Mouse (Mus musculus) C2C12 (cell line): Measurements from ENCODE around the gene Fcrls. TPM values are rescaled to one million over a fixed set of nuclear protein-coding genes. Genes with fewer than 3 reads are reported as not detected.

Experiments used
- H3K27me3 ChIP-seq: one replicate; pipeline ENCODE4 v1.6.1; 2011; ENCODE audit not compliant: control insufficient read depth, insufficient read depth, insufficient read length
- H3K36me3 ChIP-seq: one replicate; pipeline ENCODE4 v1.6.1; 2011; ENCODE audit not compliant: control insufficient read depth, insufficient read depth
- H3K4me3 ChIP-seq: one replicate; pipeline ENCODE4 v1.5.1; 2011; ENCODE audit warnings: mild to moderate bottlenecking, control low read depth; ENCODE audit not compliant: poor library complexity, insufficient read depth, severe bottlenecking
- H3K79me2 ChIP-seq: one replicate; pipeline ENCODE4 v1.6.1; 2011; ENCODE audit not compliant: control insufficient read depth, insufficient read depth
- H3K79me3 ChIP-seq: one replicate; pipeline ENCODE4 v1.6.1; 2011; ENCODE audit warnings: low read depth, control low read depth
- H3ac ChIP-seq: one replicate; pipeline ENCODE3; 2011; ENCODE audit warnings: low read depth; ENCODE audit not compliant: control insufficient read depth, insufficient read length
- CEBPB ChIP-seq: IDR thresholded peaks from one replicate; pipeline ENCODE4 v1.6.1; 2011; ENCODE audit warnings: low read depth, mild to moderate bottlenecking, control low read depth, moderate library complexity
- CTCF ChIP-seq: IDR thresholded peaks from one replicate; pipeline ENCODE4 v1.5.1; 2011; ENCODE audit not compliant: control insufficient read depth, insufficient read depth, insufficient read length
- FOSL1 ChIP-seq: IDR thresholded peaks from one replicate; pipeline ENCODE4 v1.8.0; 2011; ENCODE audit warnings: mild to moderate bottlenecking, low read length; ENCODE audit not compliant: poor library complexity, insufficient read depth, severe bottlenecking
- MAX ChIP-seq: IDR thresholded peaks from one replicate; pipeline ENCODE4 v1.6.1; 2011; ENCODE audit warnings: mild to moderate bottlenecking, control low read depth
- MYOD1 ChIP-seq: IDR thresholded peaks from one replicate; pipeline ENCODE4 v1.6.1; 2011; ENCODE audit warnings: low read depth; ENCODE audit not compliant: control insufficient read depth, insufficient read length
- MYOG ChIP-seq: IDR thresholded peaks from one replicate; pipeline ENCODE4 v1.6.1; 2011; ENCODE audit not compliant: control insufficient read depth, insufficient read length; ENCODE audit errors: extremely low read depth
- USF1 ChIP-seq: IDR thresholded peaks from one replicate; pipeline ENCODE4 v1.6.1; 2011; ENCODE audit warnings: low read depth, mild to moderate bottlenecking, control low read depth, moderate library complexity
- long read RNA-seq, 2 experiments: library from polyadenylated mRNA; unstranded; transcript quantifications; one replicate each; pipeline ENCODE4 v2.0.0; 2019 to 2020
- polyA plus RNA-seq: library from polyadenylated mRNA; unstranded; fragments of >200 nt; fragmentation: generic; extraction: Trizol; gene quantifications from one replicate; pipeline ENCODE4 v1.2.1, GENCODE M21; 2012; ENCODE audit warnings: missing spikeins

Gene Fcrls
- polyA plus RNA-seq: not detected
- long read RNA-seq, experiment 1: 0 reads
- long read RNA-seq, experiment 2: 0 reads

DNA sequence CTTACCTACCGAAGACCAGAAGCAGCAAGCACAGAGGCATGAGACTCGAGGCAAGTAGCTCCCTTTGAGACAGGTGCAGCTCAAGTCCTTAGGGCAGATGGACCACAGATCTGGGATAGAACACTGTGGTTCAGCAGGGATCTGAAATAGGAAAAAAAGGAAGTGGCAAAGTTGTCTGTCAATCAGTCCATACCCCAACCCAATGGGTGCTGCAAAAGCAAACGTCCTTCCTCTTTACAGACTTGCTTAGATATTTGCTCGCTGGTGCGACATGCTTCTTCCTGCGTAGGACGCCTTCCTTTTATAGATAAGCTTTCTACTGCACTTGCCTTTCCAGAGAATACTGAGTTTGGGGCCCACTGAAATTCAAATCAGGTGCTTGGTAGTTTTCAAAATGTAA, at the start of gene Fcrls:
Fcrls (minus strand) TSS at position 303 of the 400 bp plus-strand sequence.
- H3K4me3 ChIP-seq: no peak within 1 kb of the TSS
- TF ChIP-seq CTCF (no peak), FOSL1 (no peak), MYOG (no peak), MAX (no peak), MYOD1 (no peak), CEBPB (no peak), USF1 (no peak)

DNA sequence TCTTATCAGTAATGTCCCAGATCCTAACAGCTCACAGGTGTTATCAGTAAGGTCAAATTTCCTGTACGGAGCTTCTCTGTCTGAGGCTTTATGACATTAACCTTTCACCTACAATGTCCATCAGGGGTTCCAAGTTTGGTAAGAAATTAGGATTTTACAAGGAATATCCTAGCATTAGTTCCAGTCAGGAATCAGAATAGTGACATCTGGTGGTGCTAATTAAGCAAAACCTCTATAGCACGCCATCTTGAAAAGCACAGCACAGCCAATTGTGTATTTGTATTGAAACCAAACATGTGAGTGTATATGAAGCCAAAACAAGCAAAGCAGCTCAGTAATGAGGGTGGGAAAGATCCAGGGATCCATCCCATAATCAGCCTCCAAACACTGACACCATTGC, 46.4 kb upstream of the Fcrls start:
- H3K79me3 ChIP-seq: no peaks in the 10 kb centered on the region
- H3ac ChIP-seq: no peak overlapping the region
- no peaks in the 10 kb centered on the region for H3K36me3 ChIP-seq
- H3K4me3 ChIP-seq: no peak overlapping the region
- no peak for TF ChIP-seq CTCF
- TF ChIP-seq MYOG: no peak
- no peak for TF ChIP-seq FOSL1
- TF ChIP-seq MYOD1: no peak
- TF ChIP-seq USF1: no peak
- no peak for TF ChIP-seq MAX
- TF ChIP-seq CEBPB: no peak
- H3K27me3 ChIP-seq: no peaks in the 10 kb centered on the region
- no peaks in the 10 kb centered on the region for H3K79me2 ChIP-seq

More for the DNA sequence above, at the start of gene Fcrls:
- Histone ChIP-seq H3K79me2 (no peaks in the 10 kb centered on the region), H3K36me3 (no peaks in the 10 kb centered on the region), H3ac (no peak within 1 kb of the TSS), H3K79me3 (no peaks in the 10 kb centered on the region), H3K27me3 (peaks cover 6% of the 10 kb centered on the region)

DNA sequence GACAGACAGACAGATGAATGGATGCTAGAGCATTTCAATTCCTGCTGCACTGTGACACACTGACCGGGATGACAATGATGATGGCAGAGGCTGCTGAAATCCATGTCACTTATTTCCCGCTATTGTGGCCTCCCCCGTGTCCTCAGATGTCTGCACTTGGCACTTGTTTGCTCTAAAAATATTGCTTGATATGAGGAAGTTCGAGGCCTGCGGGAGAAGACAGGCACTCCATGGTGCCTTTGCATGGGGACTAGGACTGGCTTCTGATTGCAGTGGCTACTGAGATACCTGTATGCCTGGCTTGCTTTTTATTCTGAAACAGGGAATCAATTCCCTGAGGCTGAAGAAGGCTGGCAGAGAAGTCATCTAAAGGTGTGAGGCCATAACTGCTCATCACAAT, 36.4 kb upstream of the Fcrls start:
- H3K36me3 ChIP-seq: no peaks in the 10 kb centered on the region
- H3K79me2 ChIP-seq: no peaks in the 10 kb centered on the region
- H3K27me3 ChIP-seq: no peaks in the 10 kb centered on the region
- H3K79me3 ChIP-seq: no peaks in the 10 kb centered on the region
- TF ChIP-seq CTCF (no peak), MYOD1 (no peak), MYOG (no peak), MAX (no peak), FOSL1 (no peak), USF1 (no peak), CEBPB (no peak)
- no peak overlapping the region for H3K4me3 ChIP-seq
- no peak overlapping the region for H3ac ChIP-seq

DNA sequence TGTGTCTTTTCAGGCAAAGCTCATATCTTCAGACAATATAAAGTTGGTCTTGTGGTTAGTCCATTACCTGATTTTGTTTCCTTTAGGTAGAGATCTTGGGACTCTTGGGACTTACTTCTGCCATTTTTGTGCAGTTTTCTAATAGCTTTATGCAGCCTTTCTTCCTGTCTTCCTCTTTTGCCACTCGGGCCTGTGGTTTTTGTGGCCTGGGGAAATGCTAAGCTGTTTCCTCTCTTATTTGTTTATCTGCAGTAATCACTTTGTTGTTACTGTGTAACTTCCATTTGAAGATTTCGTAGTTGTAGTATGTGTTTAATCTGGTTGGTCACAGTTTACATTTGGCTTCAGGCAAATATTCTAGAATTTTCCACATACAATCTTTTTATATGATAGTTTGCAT, 10.8 kb upstream of the Fcrls start:
- no peak for TF ChIP-seq MYOD1
- TF ChIP-seq USF1: no peak
- TF ChIP-seq CEBPB: no peak
- TF ChIP-seq MYOG: no peak
- no peak overlapping the region for H3ac ChIP-seq
- no peak overlapping the region for H3K4me3 ChIP-seq
- H3K79me3 ChIP-seq: no peaks in the 10 kb centered on the region
- no peaks in the 10 kb centered on the region for H3K79me2 ChIP-seq
- H3K27me3 ChIP-seq: no peaks in the 10 kb centered on the region
- no peaks in the 10 kb centered on the region for H3K36me3 ChIP-seq

DNA sequence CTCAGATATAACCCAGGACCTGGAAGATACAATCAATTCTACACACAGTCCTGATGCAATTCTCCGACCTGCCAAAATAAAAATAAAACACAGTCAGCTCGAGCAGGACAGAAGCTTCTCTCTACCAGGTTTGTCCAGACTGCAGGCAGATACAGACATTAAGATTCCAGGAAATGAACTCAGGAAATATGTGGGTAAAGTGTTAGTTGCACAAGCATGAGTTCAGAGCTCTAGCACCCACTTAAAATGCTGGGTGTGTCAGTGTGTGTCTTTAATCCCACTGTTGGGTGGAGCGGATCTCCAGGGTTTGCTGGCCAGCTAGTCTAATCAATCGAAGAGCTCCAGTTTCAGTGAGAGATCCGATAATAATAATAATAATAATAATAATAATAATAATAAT, 3.0 kb upstream of the Fcrls start:
- Histone ChIP-seq H3K4me3 (no peak overlapping the region), H3ac (no peak overlapping the region), H3K79me3 (no peaks in the 10 kb centered on the region), H3K79me2 (no peaks in the 10 kb centered on the region), H3K36me3 (no peaks in the 10 kb centered on the region), H3K27me3 (peaks cover 6% of the 10 kb centered on the region)
- TF ChIP-seq CTCF (no peak), CEBPB (no peak), FOSL1 (no peak), MAX (no peak), USF1 (no peak), MYOG (no peak), MYOD1 (no peak)

DNA sequence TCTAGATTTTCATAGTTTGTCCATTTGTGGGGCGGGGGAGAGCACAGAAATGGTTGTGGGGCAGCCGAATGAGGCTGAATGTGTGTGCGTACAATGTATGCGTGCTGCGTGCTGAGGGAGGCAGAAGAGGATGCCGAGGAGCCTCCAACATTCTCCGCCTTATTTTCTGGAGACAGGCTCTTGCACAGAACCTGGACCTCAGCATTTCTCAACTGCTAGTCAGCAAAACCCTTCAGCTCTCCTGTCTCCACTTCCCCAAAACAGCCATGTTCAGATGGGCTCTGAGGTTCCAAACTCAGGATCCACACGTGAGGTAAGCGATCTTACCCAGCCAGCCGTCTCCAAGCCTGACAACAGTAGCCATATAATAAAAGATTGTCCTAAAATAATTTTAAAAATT, 8.3 kb downstream of the Fcrls start:
- no peak for TF ChIP-seq CEBPB
- TF ChIP-seq CTCF: no peak
- TF ChIP-seq MYOG: no peak
- no peak for TF ChIP-seq MAX
- no peak for TF ChIP-seq USF1
- no peak for TF ChIP-seq MYOD1
- no peak for TF ChIP-seq FOSL1
- Histone ChIP-seq H3K36me3 (no peaks in the 10 kb centered on the region), H3K79me2 (no peaks in the 10 kb centered on the region), H3K4me3 (no peak overlapping the region), H3K79me3 (no peaks in the 10 kb centered on the region), H3K27me3 (peaks cover 7% of the 10 kb centered on the region), H3ac (no peak overlapping the region)
